Mouse (Mus musculus): Measurements from ENCODE around the gene Glrx.

DNA sequence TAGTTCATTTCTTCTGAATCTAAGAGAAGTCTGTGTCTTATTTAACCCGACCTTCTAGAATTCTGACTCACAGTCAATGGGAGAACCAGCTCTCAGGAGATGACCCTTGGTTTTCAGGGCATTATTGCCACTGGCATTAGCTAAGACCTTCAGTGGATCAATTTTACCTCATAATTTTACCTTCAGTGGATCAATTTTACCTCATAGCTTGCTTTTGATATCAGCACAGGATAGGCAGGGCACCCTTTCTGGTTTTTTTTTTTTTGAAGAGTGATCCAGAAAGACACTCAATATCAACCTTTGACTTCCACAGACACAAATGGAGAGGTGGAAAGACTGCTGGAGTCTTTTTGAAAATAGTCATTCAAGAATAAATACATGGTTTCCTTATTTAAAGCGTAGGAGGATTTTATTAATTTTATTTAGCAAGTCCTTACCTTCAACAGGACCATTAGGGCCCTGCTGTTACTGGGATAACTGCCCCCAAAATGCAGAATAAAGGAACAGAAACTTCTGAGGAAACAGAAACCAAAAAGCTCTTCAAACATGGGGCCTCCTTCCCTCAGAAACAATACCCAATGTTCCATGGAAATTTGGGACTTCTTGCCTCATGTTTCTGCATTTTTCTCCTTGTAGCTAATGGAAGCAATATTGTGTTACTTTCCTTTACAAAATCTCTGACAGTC is 5.3 kb downstream of the Glrx start:
- TF ChIP-seq CTCF (IDR thresholded peaks at IDR 0.05; ENCODE audit: low read depth, low read length) (no peak), TAL1 (conservative IDR thresholded peaks at IDR 0.05; ENCODE audit: low read depth, low read length) (no peak), GATA1 (IDR thresholded peaks at IDR 0.05; ENCODE audit: borderline replicate concordance, low read length) (no peak)

All from G1E (cell line).